Comparison of ENCODE assay signal across 8 mouse cellular contexts in the genomic region with DNA sequence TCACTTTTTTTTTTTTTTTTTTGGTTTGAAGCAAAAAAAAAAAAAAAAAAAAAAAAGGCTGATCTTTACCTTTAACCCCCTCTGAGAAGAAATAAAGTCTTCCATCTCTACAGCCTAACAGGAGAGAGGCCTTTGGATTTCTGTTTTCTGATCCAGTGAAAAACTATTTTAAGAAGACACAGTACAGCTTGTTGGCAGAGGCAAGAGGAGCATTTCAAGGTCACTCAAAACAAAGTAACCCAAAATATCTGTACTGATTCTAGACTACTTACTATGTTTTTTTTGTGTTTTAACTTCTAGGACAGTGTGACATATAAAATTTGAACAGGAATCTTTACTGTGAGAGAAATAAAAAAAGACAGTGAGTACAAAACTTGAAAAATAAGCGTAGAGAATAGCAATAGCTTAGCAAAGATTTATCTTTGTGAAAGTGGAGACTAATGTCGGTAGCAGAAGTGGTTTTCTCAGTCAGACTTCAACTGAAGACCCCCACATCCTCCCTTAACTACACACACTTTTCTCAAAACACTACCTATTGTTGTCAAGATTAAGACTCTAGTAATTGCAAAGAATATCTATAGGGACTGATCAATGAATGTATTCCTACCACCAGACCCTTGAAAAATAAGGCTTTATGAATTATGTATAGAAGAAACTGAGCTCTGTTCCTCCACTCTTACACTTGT. TPM values are rescaled to one million over a fixed set of nuclear protein-coding genes. Genes with fewer than 3 reads are reported as not detected.
DNase-seq lines count a peak whose midpoint lies in the region; ATAC-seq and TF ChIP-seq lines count a peak whose summit lies in the region.

No protein-coding gene starts in this region.

- 15% methylated on average over 2 of the region's 2 CpGs for WGBS in kidney, embryonic 15.5 days
- 31% methylated on average over 2 of the region's 2 CpGs for WGBS in embryonic facial prominence, embryonic 12.5 days
- WGBS in hindbrain, postnatal 0 days: 33% methylated on average over 2 of the region's 2 CpGs
- 30% methylated on average over 2 of the region's 2 CpGs for WGBS in midbrain, embryonic 16.5 days

- intact Hi-C loops in left cerebral cortex, postnatal 25 days (cut with DNase I): loop anchor here (5.0 kb wide), 4 partner anchors 93 to 1812 kb away; a partner anchor contains a TSS

- H3K9ac ChIP-seq in kidney, embryonic 15.5 days: peak overlapping the region; percentile 66
- peak overlapping the region; percentile 54 for H3K9ac ChIP-seq in embryonic facial prominence, embryonic 12.5 days
- peak overlapping the region; percentile 54 for H3K9ac ChIP-seq in hindbrain, postnatal 0 days (replicated peaks; ENCODE audit: low read length)
- peak overlapping the region; percentile 77; the same call in 1 of the 2 replicates for H3K9ac ChIP-seq in midbrain, embryonic 16.5 days (ENCODE audit: low read depth, low read length)

- no peaks in the 10 kb centered on the region for H3K9me3 ChIP-seq in kidney, embryonic 15.5 days (replicated peaks)
- no peaks in the 10 kb centered on the region for H3K9me3 ChIP-seq in embryonic facial prominence, embryonic 12.5 days
- H3K9me3 ChIP-seq in hindbrain, postnatal 0 days (ENCODE audit: low read length): no peaks in the 10 kb centered on the region
- H3K9me3 ChIP-seq in midbrain, embryonic 16.5 days (replicated peaks; ENCODE audit: control insufficient read depth, low read length, poor library complexity, severe bottlenecking): no peaks in the 10 kb centered on the region

- no peaks in the 10 kb centered on the region for H3K27me3 ChIP-seq in kidney, embryonic 15.5 days
- H3K27me3 ChIP-seq in embryonic facial prominence, embryonic 12.5 days: no peaks in the 10 kb centered on the region
- no peaks in the 10 kb centered on the region for H3K27me3 ChIP-seq in hindbrain, postnatal 0 days (ENCODE audit: insufficient read depth, low read length)
- H3K27me3 ChIP-seq in midbrain, embryonic 16.5 days (ENCODE audit: control insufficient read depth, insufficient read depth, low read depth, low read length): no peaks in the 10 kb centered on the region

- peak overlapping the region; percentile 98 for H3K27ac ChIP-seq in kidney, embryonic 15.5 days
- peak overlapping the region; percentile 95 for H3K27ac ChIP-seq in embryonic facial prominence, embryonic 12.5 days
- H3K27ac ChIP-seq in hindbrain, postnatal 0 days: peak overlapping the region; percentile 87; the same call in 1 of the 2 replicates
- H3K27ac ChIP-seq in midbrain, embryonic 16.5 days (ENCODE audit: low read length): peak overlapping the region; percentile 97

- peak overlapping the region; percentile 56 for H3K4me3 ChIP-seq in kidney, embryonic 15.5 days (replicated peaks)
- peak overlapping the region; percentile 55 for H3K4me3 ChIP-seq in embryonic facial prominence, embryonic 12.5 days
- peak overlapping the region; percentile 40 for H3K4me3 ChIP-seq in hindbrain, postnatal 0 days (ENCODE audit: low read length)
- H3K4me3 ChIP-seq in midbrain, embryonic 16.5 days (ENCODE audit: low read depth, low read length): peak overlapping the region; percentile 60

- H3K4me1 ChIP-seq in kidney, embryonic 15.5 days: peaks cover 36% of the 10 kb centered on the region
- peaks cover 20% of the 10 kb centered on the region; the same call in 1 of the 2 replicates for H3K4me1 ChIP-seq in embryonic facial prominence, embryonic 12.5 days
- H3K4me1 ChIP-seq in hindbrain, postnatal 0 days (ENCODE audit: insufficient read depth, low read length): peaks cover 5% of the 10 kb centered on the region; the same call in 1 of the 2 replicates
- H3K4me1 ChIP-seq in midbrain, embryonic 16.5 days (ENCODE audit: control insufficient read depth, insufficient read depth, low read length): peaks cover 33% of the 10 kb centered on the region

- ATAC-seq in kidney, embryonic 15.5 days (replicated peaks; ENCODE audit: low FRiP score): no peak
- no peak for ATAC-seq in embryonic facial prominence, embryonic 12.5 days (ENCODE audit: insufficient number of reproducible peaks, insufficient read depth, low FRiP score, low TSS enrichment)
- no peak for ATAC-seq in hindbrain, postnatal 0 days
- ATAC-seq in midbrain, embryonic 16.5 days: no peak

- peak overlapping the region; percentile 58 for H3K4me2 ChIP-seq in kidney, embryonic 15.5 days
- H3K4me2 ChIP-seq in embryonic facial prominence, embryonic 12.5 days (replicated peaks): peak overlapping the region; percentile 54
- H3K4me2 ChIP-seq in hindbrain, postnatal 0 days (ENCODE audit: low read depth, low read length): peak overlapping the region; percentile 61
- peak overlapping the region; percentile 71 for H3K4me2 ChIP-seq in midbrain, embryonic 16.5 days (ENCODE audit: low read length)

- TF ChIP-seq CTCF in hindbrain, postnatal 0 days (IDR thresholded peaks at IDR 0.05; ENCODE audit: low read depth): no peak

- H3K36me3 ChIP-seq in kidney, embryonic 15.5 days: no peaks in the 10 kb centered on the region
- H3K36me3 ChIP-seq in embryonic facial prominence, embryonic 12.5 days: no peaks in the 10 kb centered on the region
- no peaks in the 10 kb centered on the region for H3K36me3 ChIP-seq in hindbrain, postnatal 0 days (ENCODE audit: insufficient read depth, low read length)
- no peaks in the 10 kb centered on the region for H3K36me3 ChIP-seq in midbrain, embryonic 16.5 days (ENCODE audit: control insufficient read depth, insufficient read depth, low read length)

- DNase-seq in kidney, adult 18-20 months: no peak
- DNase-seq in hindbrain, postnatal 0 days (ENCODE audit: low spot score): no peak
- no peak for DNase-seq in cerebellum, postnatal 25 days
- no peak for DNase-seq in urinary bladder, postnatal 14 days (ENCODE audit: low spot score)
- DNase-seq in left cerebral cortex, postnatal 25 days (ENCODE audit: low spot score in 2 of 2): no peak

RNA-seq across cellular contexts. Expression of a gene that starts 1.2 kb away (rescaled TPM):
- 7.5 and 7.8 TPM in 2 replicates for polyA plus RNA-seq in kidney, embryonic 15.5 days (2015; fragmentation: Nextera tagmentation; extraction: Ambion mirVana)
- polyA plus RNA-seq in embryonic facial prominence, embryonic 12.5 days (2016; fragmentation: Nextera tagmentation; extraction: Ambion mirVana): 6.2 and 6.8 TPM in 2 replicates
- 2,417 and 3,828 TPM in 2 replicates for total RNA-seq in hindbrain, postnatal 0 days (2014; rRNA removed)
- 4.2 and 5.5 TPM in 2 replicates for polyA plus RNA-seq in hindbrain, postnatal 0 days (2015; fragmentation: Nextera tagmentation; extraction: Ambion mirVana)
- 1.5 and 3.0 TPM in 2 replicates for polyA plus RNA-seq in midbrain, embryonic 16.5 days (2015; fragmentation: Nextera tagmentation; extraction: Ambion mirVana)
- total RNA-seq in left cerebral cortex, postnatal 25 days (2021): 100 to 1,000 TPM; 300 to 349 TPM

RNA-seq across cellular contexts. Expression of a gene that starts 4.1 kb away (rescaled TPM):
- 3.3 and 7.3 TPM in 2 replicates for polyA plus RNA-seq in kidney, embryonic 15.5 days (2015; fragmentation: Nextera tagmentation; extraction: Ambion mirVana)
- 10.7 and 15.5 TPM in 2 replicates for polyA plus RNA-seq in embryonic facial prominence, embryonic 12.5 days (2016; fragmentation: Nextera tagmentation; extraction: Ambion mirVana)
- 415 and 567 TPM in 2 replicates for total RNA-seq in hindbrain, postnatal 0 days (2014; rRNA removed)
- polyA plus RNA-seq in hindbrain, postnatal 0 days (2015; fragmentation: Nextera tagmentation; extraction: Ambion mirVana): 3.3 and 7.9 TPM in 2 replicates
- polyA plus RNA-seq in midbrain, embryonic 16.5 days (2015; fragmentation: Nextera tagmentation; extraction: Ambion mirVana): not detected in 2 replicates
- 1 to 10 TPM; 1.6 to 3.9 TPM for total RNA-seq in left cerebral cortex, postnatal 25 days (2021)

RNA-seq across cellular contexts. Expression of a gene that starts 5.6 kb away (rescaled TPM):
- 6.6 and 6.9 TPM in 2 replicates for polyA plus RNA-seq in kidney, embryonic 15.5 days (2015; fragmentation: Nextera tagmentation; extraction: Ambion mirVana)
- 7.8 and 11.8 TPM in 2 replicates for polyA plus RNA-seq in embryonic facial prominence, embryonic 12.5 days (2016; fragmentation: Nextera tagmentation; extraction: Ambion mirVana)
- total RNA-seq in hindbrain, postnatal 0 days (2014; rRNA removed): 544 and 673 TPM in 2 replicates
- polyA plus RNA-seq in hindbrain, postnatal 0 days (2015; fragmentation: Nextera tagmentation; extraction: Ambion mirVana): 1.4 and 2.2 TPM in 2 replicates
- not detected in 2 replicates for polyA plus RNA-seq in midbrain, embryonic 16.5 days (2015; fragmentation: Nextera tagmentation; extraction: Ambion mirVana)
- total RNA-seq in left cerebral cortex, postnatal 25 days (2021): 1 to 10 TPM; 3.1 to 4.6 TPM

RNA-seq across cellular contexts. Expression of a gene that starts 13.6 kb away (rescaled TPM):
- polyA plus RNA-seq in kidney, embryonic 15.5 days (2015; fragmentation: Nextera tagmentation; extraction: Ambion mirVana): 0.91 and 1.1 TPM in 2 replicates
- polyA plus RNA-seq in embryonic facial prominence, embryonic 12.5 days (2016; fragmentation: Nextera tagmentation; extraction: Ambion mirVana): 1.3 and 1.5 TPM in 2 replicates
- 65.9 and 103 TPM in 2 replicates for total RNA-seq in hindbrain, postnatal 0 days (2014; rRNA removed)
- polyA plus RNA-seq in hindbrain, postnatal 0 days (2015; fragmentation: Nextera tagmentation; extraction: Ambion mirVana): 0.13 and 0.35 TPM in 2 replicates
- 0.27 TPM in 1 of 2 replicates, not detected in the other for polyA plus RNA-seq in midbrain, embryonic 16.5 days (2015; fragmentation: Nextera tagmentation; extraction: Ambion mirVana)
- under 1 TPM; 0.57 to 0.87 TPM for total RNA-seq in left cerebral cortex, postnatal 25 days (2021)

RNA-seq across cellular contexts. Expression of a gene that starts 14.2 kb away (rescaled TPM):
- polyA plus RNA-seq in kidney, embryonic 15.5 days (2015; fragmentation: Nextera tagmentation; extraction: Ambion mirVana): 0.86 and 1.3 TPM in 2 replicates
- 1.3 and 2.3 TPM in 2 replicates for polyA plus RNA-seq in embryonic facial prominence, embryonic 12.5 days (2016; fragmentation: Nextera tagmentation; extraction: Ambion mirVana)
- 466 and 603 TPM in 2 replicates for total RNA-seq in hindbrain, postnatal 0 days (2014; rRNA removed)
- 0.16 and 0.54 TPM in 2 replicates for polyA plus RNA-seq in hindbrain, postnatal 0 days (2015; fragmentation: Nextera tagmentation; extraction: Ambion mirVana)
- polyA plus RNA-seq in midbrain, embryonic 16.5 days (2015; fragmentation: Nextera tagmentation; extraction: Ambion mirVana): not detected in 2 replicates
- total RNA-seq in left cerebral cortex, postnatal 25 days (2021): 10 to 100 TPM; 16.0 to 17.8 TPM
